Mouse (Mus musculus) midbrain, embryonic 15.5 days (tissue): ENCODE measurements around the gene Aldh1l2. TPM values are rescaled to one million over a fixed set of nuclear protein-coding genes. Genes with fewer than 3 reads are reported as not detected.

Source experiments
- polyA plus RNA-seq: library from polyadenylated mRNA; unstranded; fragments of >200 nt; fragmentation: Nextera tagmentation; extraction: Ambion mirVana; gene quantifications from 2 replicates; pipeline ENCODE4 v1.2.1, GENCODE M21; 2015

The Aldh1l2 gene
- polyA plus RNA-seq, 1 experiment from 2014 or later: 18.7 TPM

Other genes starting within 250 kb of the Aldh1l2 start
- 9.1 and 11.1 TPM in 2 replicates for gene Slc41a2, start 196.3 kb downstream of the Aldh1l2 start, polyA plus RNA-seq
- gene D10Wsu102e, start 173.9 kb downstream of the Aldh1l2 start, polyA plus RNA-seq: 0.91 and 0.98 TPM in 2 replicates
- gene Washc4, start 9.6 kb upstream of the Aldh1l2 start, polyA plus RNA-seq: 28.1 and 30.1 TPM in 2 replicates
- gene Appl2, start 114.6 kb upstream of the Aldh1l2 start, polyA plus RNA-seq: 54.1 and 59.6 TPM in 2 replicates
- 79.6 and 83.2 TPM in 2 replicates for gene 1500009L16Rik, start 188.7 kb upstream of the Aldh1l2 start, polyA plus RNA-seq